Mouse (Mus musculus) hindbrain, embryonic 14.5 days (tissue): ENCODE measurements at regions not wholly inside any gene's neighbourhood (a gene's known extent, or its start where the extent isn't known, plus 50 kb on each side); places are given as distances from the start of the nearest gene placed in this dataset.

ENCODE experiments used
- ATAC-seq: fragments of 200-750 bp; cut with Nextera tagmentation; 2 replicates; pipeline ENCODE4 v1.8.0; 2017; ENCODE audit warnings: moderate number of reproducible peaks, mild to moderate bottlenecking, moderate TSS enrichment, moderate library complexity; ENCODE audit not compliant: low FRiP score
- DNase-seq: peaks from one replicate; pipeline ENCODE4 v3.0.0-alpha.2; 2015; ENCODE audit warnings: low spot score
- H3K27ac ChIP-seq: fragments of 300-500 bp; sonication (generic); 2 replicates; pipeline ENCODE4 v1.5.1; 2014; ENCODE audit warnings: mild to moderate bottlenecking, moderate library complexity
- H3K27me3 ChIP-seq: fragments of 300-500 bp; sonication (generic); 2 replicates; pipeline ENCODE4 v1.6.1; 2014; ENCODE audit warnings: mild to moderate bottlenecking, low read length, mixed read lengths; ENCODE audit not compliant: control insufficient read depth, insufficient read depth
- H3K36me3 ChIP-seq: fragments of 300-500 bp; sonication (generic); replicated peaks from 2 replicates; pipeline ENCODE4 v1.6.1; 2014; ENCODE audit not compliant: control insufficient read depth, insufficient read depth
- H3K4me1 ChIP-seq: fragments of 300-500 bp; sonication (generic); replicated peaks from 2 replicates; pipeline ENCODE4 v1.6.1; 2014; ENCODE audit warnings: antibody characterized with exemption, low read length, mixed read lengths; ENCODE audit not compliant: control insufficient read depth, insufficient read depth
- H3K4me2 ChIP-seq: fragments of 300-500 bp; sonication (generic); replicated peaks from 2 replicates; pipeline ENCODE4 v1.6.1; 2014; ENCODE audit warnings: mild to moderate bottlenecking, moderate library complexity
- H3K4me3 ChIP-seq: fragments of 300-500 bp; sonication (generic); replicated peaks from 2 replicates; pipeline ENCODE4 v1.5.1; 2014; ENCODE audit warnings: mild to moderate bottlenecking, low read length
- H3K9ac ChIP-seq: fragments of 300-500 bp; sonication (generic); 2 replicates; pipeline ENCODE4 v1.6.1; 2014
- H3K9me3 ChIP-seq: fragments of 300-500 bp; sonication (generic); 2 replicates; pipeline ENCODE4 v1.6.1; 2016; ENCODE audit warnings: low read length; ENCODE audit not compliant: control insufficient read depth
- WGBS: fragments of 180-500 bp; shearing (Covaris S2); extraction: QIAGEN DNeasy Blood & Tissue Kit; methylation state at CpG from one replicate; pipeline ENCODE4 v1.1.7; 2014; 5-methylcytosine and 5-hydroxymethylcytosine counted together

DNA sequence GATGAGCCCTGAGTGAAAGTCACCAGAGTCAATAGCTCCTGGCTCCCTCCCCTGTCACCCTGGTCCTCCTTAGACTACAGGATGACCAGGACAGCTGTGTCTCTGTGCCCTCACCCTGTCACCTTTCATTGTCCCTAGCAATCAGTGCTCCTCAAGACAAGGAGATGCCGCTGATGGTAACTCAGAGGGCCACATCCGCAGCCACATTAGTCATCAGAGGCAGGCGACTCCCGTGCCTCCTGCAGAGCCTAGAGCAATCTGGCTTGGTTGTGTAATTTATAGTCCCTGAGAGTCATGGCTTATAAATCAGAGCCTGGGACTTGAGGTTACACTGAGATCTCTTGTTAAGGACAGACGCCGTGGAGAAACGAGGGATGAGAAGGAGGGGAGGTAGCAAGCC, 123.9 kb upstream of the Slc35f3 start:
- Histone ChIP-seq H3K9me3 (no peaks in the 10 kb centered on the region), H3K4me2 (no peak overlapping the region), H3K4me1 (no peaks in the 10 kb centered on the region; the same call in 1 of the 2 replicates), H3K27ac (no peak overlapping the region), H3K27me3 (no peaks in the 10 kb centered on the region), H3K4me3 (no peak overlapping the region), H3K36me3 (no peaks in the 10 kb centered on the region), H3K9ac (no peak overlapping the region; the same call in 1 of the 2 replicates)
- no peak for DNase-seq
- 68% methylated on average over 7 of the region's 7 CpGs for WGBS
- ATAC-seq: no peak

DNA sequence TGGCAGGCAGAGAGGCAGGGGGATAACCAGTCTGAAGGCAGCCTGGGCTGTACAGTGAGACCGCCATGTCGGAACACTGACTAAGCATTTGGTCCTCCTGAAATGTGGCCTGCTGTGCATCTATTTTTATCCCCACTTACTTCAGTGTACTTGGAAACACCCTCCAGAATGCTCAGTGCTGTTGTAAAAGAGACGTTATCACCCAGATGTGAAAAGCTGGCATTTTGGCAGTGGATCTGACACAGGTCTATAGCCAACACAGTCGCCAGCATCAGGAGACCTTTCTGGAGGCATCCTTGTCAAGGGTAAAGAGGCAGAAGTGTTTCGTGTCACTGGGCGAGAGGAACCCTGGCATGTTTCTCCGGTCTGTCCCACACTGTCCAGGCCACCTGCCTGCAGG, 122.1 kb upstream of the Slc35f3 start:
- no peaks in the 10 kb centered on the region; the same call in 1 of the 2 replicates for H3K4me1 ChIP-seq
- DNase-seq: no peak
- H3K27ac ChIP-seq: no peak overlapping the region
- no peaks in the 10 kb centered on the region for H3K27me3 ChIP-seq
- no peak overlapping the region for H3K4me3 ChIP-seq
- ATAC-seq: no peak
- no peaks in the 10 kb centered on the region for H3K9me3 ChIP-seq
- no peak overlapping the region for H3K4me2 ChIP-seq
- H3K9ac ChIP-seq: no peak overlapping the region
- no peaks in the 10 kb centered on the region for H3K36me3 ChIP-seq
- 96% methylated on average over 7 of the region's 7 CpGs for WGBS

DNA sequence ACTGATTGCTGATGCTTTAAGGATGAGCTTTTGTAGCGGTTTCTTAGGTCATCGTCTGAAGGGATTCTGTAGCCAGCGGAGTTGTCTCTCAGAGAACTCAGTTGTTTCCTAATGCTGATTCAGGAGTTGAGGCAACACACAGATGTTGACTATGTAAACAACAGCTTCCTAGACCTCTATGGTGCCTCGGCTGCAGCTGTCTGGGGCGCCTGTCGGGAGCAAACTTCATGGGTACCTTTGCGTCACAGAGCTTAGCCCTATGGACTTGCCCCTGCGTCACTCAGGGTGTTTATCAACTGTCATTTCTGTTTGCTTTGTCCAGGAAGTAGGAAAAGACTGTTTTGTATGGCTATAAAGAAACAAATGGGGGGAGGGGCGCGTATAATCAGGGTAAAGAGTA, 120.5 kb upstream of the Slc35f3 start:
- ATAC-seq (no peak), DNase-seq (no peak)
- Histone ChIP-seq H3K27me3 (no peaks in the 10 kb centered on the region), H3K36me3 (no peaks in the 10 kb centered on the region), H3K9me3 (no peaks in the 10 kb centered on the region), H3K9ac (no peak overlapping the region), H3K4me2 (no peak overlapping the region), H3K4me1 (no peaks in the 10 kb centered on the region; the same call in 1 of the 2 replicates), H3K27ac (no peak overlapping the region), H3K4me3 (no peak overlapping the region)
- 78% methylated on average over 10 of the region's 10 CpGs for WGBS

DNA sequence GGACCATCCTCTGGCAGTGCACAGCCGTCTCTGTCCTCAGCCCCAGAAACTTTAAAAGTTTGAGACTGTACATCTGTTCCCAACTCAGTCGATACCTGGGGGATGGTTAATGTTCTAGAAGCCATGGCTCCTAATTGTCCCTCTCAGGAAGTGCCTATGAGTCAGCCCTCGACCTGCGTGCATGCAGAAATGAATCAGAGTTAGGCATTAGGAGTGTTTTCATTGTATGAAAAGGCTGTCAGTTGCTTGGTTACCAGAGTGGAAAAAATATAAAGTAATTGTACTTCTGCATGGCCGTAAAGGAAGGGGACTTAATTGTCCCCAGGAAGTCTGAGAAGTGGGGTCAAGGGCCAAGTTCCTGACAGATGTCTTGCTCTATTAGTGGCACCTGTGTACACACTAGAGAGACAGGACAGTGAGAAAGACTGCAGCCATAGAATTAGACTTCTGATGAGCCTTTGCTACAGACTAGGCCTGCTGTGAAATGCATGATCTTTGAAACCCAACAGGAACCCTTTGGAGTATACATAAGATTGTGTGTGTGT, 109.5 kb upstream of the Slc35f3 start:
- H3K9ac ChIP-seq: no peak overlapping the region
- DNase-seq: no peak
- WGBS: 50% methylated on average over 5 of the region's 5 CpGs
- ATAC-seq: no peak
- no peaks in the 10 kb centered on the region for H3K36me3 ChIP-seq
- H3K27me3 ChIP-seq: no peaks in the 10 kb centered on the region
- no peaks in the 10 kb centered on the region for H3K4me1 ChIP-seq
- no peak overlapping the region for H3K4me2 ChIP-seq
- no peak overlapping the region for H3K27ac ChIP-seq
- no peaks in the 10 kb centered on the region for H3K9me3 ChIP-seq
- H3K4me3 ChIP-seq: no peak overlapping the region

DNA sequence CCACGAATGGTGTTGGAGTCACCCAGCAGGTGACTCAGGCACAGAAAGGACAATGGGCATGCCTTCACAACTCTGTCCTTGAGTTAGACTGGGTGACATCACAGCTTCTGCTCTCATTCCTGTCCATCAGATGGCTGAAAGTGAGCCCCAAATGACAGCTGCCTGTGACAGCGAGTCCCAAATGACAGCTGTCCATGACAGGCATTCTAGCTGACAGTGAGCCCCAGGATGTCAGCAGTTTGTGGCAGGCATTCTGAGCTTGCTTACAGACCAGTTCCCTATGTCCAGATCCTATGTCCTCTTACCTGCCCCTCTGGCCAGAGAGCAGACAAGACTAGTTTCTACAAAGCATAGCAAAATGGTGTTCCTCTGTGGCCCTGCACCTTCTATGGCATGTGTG, 102.7 kb upstream of the Slc35f3 start:
- Histone ChIP-seq H3K9ac (no peak overlapping the region), H3K4me3 (no peak overlapping the region), H3K36me3 (no peaks in the 10 kb centered on the region), H3K27ac (no peak overlapping the region), H3K9me3 (no peaks in the 10 kb centered on the region), H3K4me2 (no peak overlapping the region), H3K27me3 (no peaks in the 10 kb centered on the region), H3K4me1 (no peaks in the 10 kb centered on the region)
- ATAC-seq (no peak), DNase-seq (no peak)
- WGBS: 84% methylated on average over 2 of the region's 2 CpGs

DNA sequence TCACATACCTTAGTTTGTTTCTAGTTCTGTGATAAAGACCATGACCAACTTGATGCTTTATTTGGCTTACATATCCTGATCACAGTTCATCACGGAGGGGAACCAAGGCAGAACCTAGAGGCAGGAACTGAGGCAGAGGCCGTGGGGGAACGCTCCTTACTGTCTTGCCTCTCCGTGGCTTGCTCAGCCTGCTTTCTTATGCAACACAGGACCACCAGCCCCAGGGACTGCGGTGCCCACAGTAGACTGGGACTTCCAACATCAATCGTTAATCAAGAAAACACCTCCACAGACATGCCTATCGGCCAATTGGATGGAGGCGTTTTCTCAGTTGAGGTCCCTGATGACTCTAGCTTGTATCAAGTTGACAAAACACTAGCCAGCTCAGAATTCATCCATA, 87.8 kb upstream of the Slc35f3 start:
- WGBS: 86% methylated on average over 8 of the region's 8 CpGs
- DNase-seq (no peak), ATAC-seq (no peak)
- no peak overlapping the region for H3K27ac ChIP-seq
- no peaks in the 10 kb centered on the region for H3K27me3 ChIP-seq
- H3K4me2 ChIP-seq: no peak overlapping the region
- H3K9me3 ChIP-seq: no peaks in the 10 kb centered on the region
- no peaks in the 10 kb centered on the region for H3K4me1 ChIP-seq
- H3K36me3 ChIP-seq: no peaks in the 10 kb centered on the region
- no peak overlapping the region for H3K9ac ChIP-seq
- H3K4me3 ChIP-seq: no peak overlapping the region

DNA sequence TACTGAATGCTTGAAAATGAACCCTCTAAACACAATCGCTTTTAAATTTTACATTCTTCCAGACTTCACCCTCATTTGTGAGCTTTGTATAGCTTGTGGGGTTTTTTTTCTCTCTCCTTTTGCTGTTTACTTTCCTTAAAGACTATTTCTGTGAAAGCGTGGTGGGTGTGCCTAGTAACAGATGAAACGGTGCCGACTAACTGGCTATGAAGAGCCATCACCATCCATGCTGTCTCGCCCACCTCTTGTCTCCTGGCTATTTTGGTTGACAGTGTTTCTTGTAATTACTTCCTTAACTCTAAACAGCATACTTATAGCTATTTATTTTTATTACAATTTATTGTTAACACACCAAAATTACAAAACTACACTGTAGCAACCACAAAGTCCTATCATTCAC, 85.6 kb upstream of the Slc35f3 start:
- no peak overlapping the region for H3K9ac ChIP-seq
- no peak overlapping the region for H3K27ac ChIP-seq
- WGBS: 89% methylated on average over 5 of the region's 5 CpGs
- H3K27me3 ChIP-seq: no peaks in the 10 kb centered on the region
- no peaks in the 10 kb centered on the region for H3K4me1 ChIP-seq
- H3K4me3 ChIP-seq: no peak overlapping the region
- no peaks in the 10 kb centered on the region for H3K9me3 ChIP-seq
- DNase-seq: no peak
- no peak overlapping the region for H3K4me2 ChIP-seq
- no peak for ATAC-seq
- H3K36me3 ChIP-seq: no peaks in the 10 kb centered on the region

DNA sequence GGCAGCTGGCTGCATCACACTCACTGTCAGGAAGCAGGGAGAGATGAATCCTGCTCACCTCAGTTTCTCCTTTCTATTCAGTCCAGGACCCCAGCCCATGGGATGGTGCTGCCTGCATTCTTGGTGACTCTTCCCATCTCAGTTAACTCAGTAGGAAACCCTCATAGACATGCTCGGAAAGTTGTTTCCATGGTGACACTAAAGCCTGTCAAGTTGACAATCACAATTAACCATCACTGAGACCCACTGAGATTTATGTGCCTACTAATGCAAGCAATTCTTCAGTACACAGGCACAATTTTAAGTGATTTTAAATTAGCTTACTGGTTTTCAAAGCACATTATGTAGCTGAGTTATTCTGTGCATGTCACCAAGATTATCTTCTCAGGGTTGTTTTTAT, 83.8 kb upstream of the Slc35f3 start:
- H3K9ac ChIP-seq: no peak overlapping the region
- ATAC-seq (no peak), DNase-seq (no peak)
- no peak overlapping the region for H3K4me2 ChIP-seq
- no peak overlapping the region for H3K4me3 ChIP-seq
- 9% methylated on average over 1 of the region's 1 CpGs for WGBS
- H3K4me1 ChIP-seq: no peaks in the 10 kb centered on the region
- H3K27me3 ChIP-seq: no peaks in the 10 kb centered on the region
- no peak overlapping the region for H3K27ac ChIP-seq
- H3K9me3 ChIP-seq: no peaks in the 10 kb centered on the region
- H3K36me3 ChIP-seq: no peaks in the 10 kb centered on the region

DNA sequence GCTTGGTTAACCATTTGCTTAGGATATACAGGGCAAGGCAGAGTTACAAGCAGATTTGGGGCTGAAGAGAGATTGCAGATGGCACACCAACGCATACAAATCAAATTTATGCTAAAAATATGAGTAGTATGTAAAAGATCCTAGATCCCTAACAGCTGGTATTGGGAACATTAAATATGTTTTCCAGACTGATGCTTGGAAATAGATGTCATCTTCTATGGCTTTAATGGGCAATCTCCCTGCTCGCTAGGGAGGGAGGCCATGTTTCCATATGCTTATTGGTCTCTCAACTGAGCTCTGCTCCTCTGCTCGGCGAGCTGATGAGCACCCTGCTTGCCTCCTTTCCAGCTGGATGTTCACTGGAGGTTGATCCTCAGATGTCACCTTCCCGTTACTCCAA, 82.0 kb upstream of the Slc35f3 start:
- Histone ChIP-seq H3K4me3 (no peak overlapping the region), H3K9ac (no peak overlapping the region), H3K27ac (no peak overlapping the region), H3K27me3 (no peaks in the 10 kb centered on the region), H3K4me2 (no peak overlapping the region), H3K4me1 (no peaks in the 10 kb centered on the region), H3K9me3 (no peaks in the 10 kb centered on the region), H3K36me3 (no peaks in the 10 kb centered on the region)
- DNase-seq: no peak
- no peak for ATAC-seq
- WGBS: 62% methylated on average over 5 of the region's 5 CpGs

DNA sequence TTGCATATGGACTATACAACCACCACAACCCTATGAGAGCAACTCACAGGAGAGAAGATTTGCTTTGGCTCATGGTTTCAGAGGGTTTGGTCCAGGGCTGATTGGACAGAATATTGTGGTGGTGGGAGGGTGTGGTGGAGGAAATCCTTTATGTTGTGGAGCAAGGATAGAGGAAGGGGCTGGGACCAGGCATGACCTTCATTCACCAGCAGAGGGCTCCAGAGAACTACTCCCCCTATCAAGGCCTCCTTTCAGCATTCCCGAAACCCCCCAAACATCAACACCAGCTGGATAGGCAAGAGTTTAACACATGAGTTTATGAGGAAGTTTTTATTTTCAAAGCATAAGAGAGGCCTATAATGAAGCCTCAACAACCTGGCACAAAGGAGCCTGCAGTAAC, 76.7 kb upstream of the Slc35f3 start:
- no peak overlapping the region for H3K4me3 ChIP-seq
- DNase-seq: no peak
- no peak for ATAC-seq

More for the DNA sequence above, 76.7 kb upstream of the Slc35f3 start:
- H3K4me2 ChIP-seq: no peak overlapping the region
- H3K27me3 ChIP-seq: no peaks in the 10 kb centered on the region
- no peak overlapping the region for H3K27ac ChIP-seq
- no peaks in the 10 kb centered on the region for H3K9me3 ChIP-seq
- no peaks in the 10 kb centered on the region for H3K36me3 ChIP-seq
- WGBS: 80% methylated on average over 1 of the region's 1 CpGs
- H3K9ac ChIP-seq: no peak overlapping the region
- no peaks in the 10 kb centered on the region for H3K4me1 ChIP-seq
